In genomic region chr11:11115648-11116590, GRCm38 (mm10) we compare ENCODE assay signal across 9 mouse cellular contexts. TPM values are rescaled to one million over a fixed set of nuclear protein-coding genes. Genes with fewer than 3 reads are reported as not detected.
A peak's percentile ranks its signal among the peaks of the same experiment; 100 is the strongest.
DNase-seq lines count a peak whose midpoint lies in the region; ATAC-seq and TF ChIP-seq lines count a peak whose summit lies in the region.
"Had no signal": no experiment of that assay in that cellular context is flagged by ENCODE, and none has a peak within 500 bp of the region (broad histone marks: within the 10 kb centered on the region; RNA-seq: fewer than 3 reads in every experiment).

No protein-coding gene starts in this region.

- H3K36me3 ChIP-seq in ES-Bruce4 (ENCODE audit: control insufficient read depth, insufficient read depth, low read length, poor library complexity, severe bottlenecking) = no peaks in the 10 kb centered on the region
- H3K36me3 ChIP-seq in embryonic facial prominence, embryonic 13.5 days = no peaks in the 10 kb centered on the region
- no peaks in the 10 kb centered on the region for H3K36me3 ChIP-seq in hindbrain, postnatal 0 days (ENCODE audit: insufficient read depth, low read length)
- H3K36me3 ChIP-seq in midbrain, embryonic 11.5 days (ENCODE audit: control insufficient read depth, insufficient read depth, low read length) = no peaks in the 10 kb centered on the region
- H3K36me3 ChIP-seq in stomach, postnatal 0 days (ENCODE audit: control insufficient read depth, insufficient read depth, low read length) = no peaks in the 10 kb centered on the region
- H3K36me3 ChIP-seq: G1E had no signal

- TF ChIP-seq CTCF in ES-Bruce4 (IDR thresholded peaks at IDR 0.05; ENCODE audit: low read depth, low read length) = no peak
- no peak for TF ChIP-seq CTCF in hindbrain, postnatal 0 days (IDR thresholded peaks at IDR 0.05; ENCODE audit: low read depth)
- no peak for TF ChIP-seq CTCF in stomach, postnatal 0 days (IDR thresholded peaks at IDR 0.05; ENCODE audit: low read depth)

- H3K9ac ChIP-seq in ES-Bruce4 (ENCODE audit: low read depth, poor library complexity, severe bottlenecking) = peak overlapping the region; percentile 27
- H3K9ac ChIP-seq in embryonic facial prominence, embryonic 13.5 days = peak overlapping the region; percentile 60
- H3K9ac ChIP-seq in hindbrain, postnatal 0 days (replicated peaks; ENCODE audit: low read length) = peak overlapping the region; percentile 52
- H3K9ac ChIP-seq in midbrain, embryonic 11.5 days (ENCODE audit: low read length) = peak overlapping the region; percentile 49
- no peak overlapping the region for H3K9ac ChIP-seq in stomach, postnatal 0 days (ENCODE audit: low read length)

- DNase-seq in gastrocnemius, postnatal 14 days = peak; percentile 13
- DNase-seq in gastrocnemius, adult 8-10 months (ENCODE audit: low spot score in 2 of 2) = no peak
- peak; percentile 54 for DNase-seq in hindbrain, postnatal 0 days (ENCODE audit: low spot score)
- peak; percentile 95 for DNase-seq in midbrain, embryonic 11.5 days (ENCODE audit: low spot score, missing footprints)
- peak; percentile 20 for DNase-seq in stomach, postnatal 0 days (ENCODE audit: low spot score)
- no peak for DNase-seq in adipocyte (ENCODE audit: low spot score)

- H3K9me3 ChIP-seq in ES-Bruce4 (replicated peaks; ENCODE audit: control insufficient read depth, insufficient read depth, low read length, poor library complexity, severe bottlenecking) = peaks cover 7% of the 10 kb centered on the region
- no peaks in the 10 kb centered on the region for H3K9me3 ChIP-seq in embryonic facial prominence, embryonic 13.5 days
- no peaks in the 10 kb centered on the region for H3K9me3 ChIP-seq in hindbrain, postnatal 0 days (ENCODE audit: low read length)
- no peaks in the 10 kb centered on the region for H3K9me3 ChIP-seq in midbrain, embryonic 11.5 days (ENCODE audit: control insufficient read depth, low read length)
- H3K9me3 ChIP-seq in stomach, postnatal 0 days (ENCODE audit: control insufficient read depth, low read length) = no peaks in the 10 kb centered on the region
- H3K9me3 ChIP-seq: G1E had no signal

- no peak for TF ChIP-seq EP300 in ES-Bruce4 (IDR thresholded peaks at IDR 0.05; ENCODE audit: insufficient read depth, low read depth, low read length)
- TF ChIP-seq EP300 in stomach, postnatal 0 days (optimal IDR thresholded peaks at IDR 0.05) = no peak

- H3K4me3 ChIP-seq in ES-Bruce4 (ENCODE audit: low read depth, low read length) = peak overlapping the region; percentile 62
- H3K4me3 ChIP-seq in embryonic facial prominence, embryonic 13.5 days = peak overlapping the region; percentile 53
- peak overlapping the region; percentile 58 for H3K4me3 ChIP-seq in hindbrain, postnatal 0 days (ENCODE audit: low read length)
- peak overlapping the region; percentile 51 for H3K4me3 ChIP-seq in midbrain, embryonic 11.5 days (ENCODE audit: low read depth, low read length)
- peak overlapping the region; percentile 36 for H3K4me3 ChIP-seq in stomach, postnatal 0 days (ENCODE audit: low read depth, low read length)

- H3K27me3 ChIP-seq in ES-Bruce4 (ENCODE audit: control insufficient read depth, insufficient read depth, low read length, poor library complexity, severe bottlenecking) = peaks cover 36% of the 10 kb centered on the region
- H3K27me3 ChIP-seq in embryonic facial prominence, embryonic 13.5 days = peaks cover 80% of the 10 kb centered on the region
- 0 out of 2 replicates have a peak, but pooled peaks cover 4% of the 10 kb centered on the region for H3K27me3 ChIP-seq in hindbrain, postnatal 0 days (ENCODE audit: insufficient read depth, low read length)
- H3K27me3 ChIP-seq in midbrain, embryonic 11.5 days (ENCODE audit: control insufficient read depth, insufficient read depth, low read length) = peaks cover 51% of the 10 kb centered on the region
- peaks cover 9% of the 10 kb centered on the region; the same call in 1 of the 2 replicates for H3K27me3 ChIP-seq in stomach, postnatal 0 days (ENCODE audit: control insufficient read depth, insufficient read depth, low read length)

- no peak for TF ChIP-seq POLR2A in ES-Bruce4 (IDR thresholded peaks at IDR 0.05; ENCODE audit: insufficient read depth, low read length)

- H3K27ac ChIP-seq in ES-Bruce4 (ENCODE audit: insufficient read depth, low read length) = no peak overlapping the region
- no peak overlapping the region for H3K27ac ChIP-seq in embryonic facial prominence, embryonic 13.5 days
- peak overlapping the region; percentile 20; the same call in 1 of the 2 replicates for H3K27ac ChIP-seq in hindbrain, postnatal 0 days
- no peak overlapping the region for H3K27ac ChIP-seq in midbrain, embryonic 11.5 days (ENCODE audit: low read depth, low read length)
- no peak overlapping the region for H3K27ac ChIP-seq in stomach, postnatal 0 days (replicated peaks)

- under 1% methylated on average over 91 of the region's 93 CpGs for WGBS in embryonic facial prominence, embryonic 13.5 days
- under 1% methylated on average over 90 of the region's 93 CpGs for WGBS in hindbrain, postnatal 0 days
- WGBS in midbrain, embryonic 11.5 days = under 1% methylated on average over 87 of the region's 93 CpGs
- under 1% methylated on average over 86 of the region's 93 CpGs for WGBS in stomach, postnatal 0 days

- intact Hi-C loops in gastrocnemius, postnatal 14 days (cut with DNase I; ENCODE audit: low total_unique reads) = no loop called here

- H3K4me1 ChIP-seq in ES-Bruce4 (ENCODE audit: control insufficient read depth, insufficient read depth, low read length) = no peaks in the 10 kb centered on the region
- H3K4me1 ChIP-seq in embryonic facial prominence, embryonic 13.5 days = peaks cover 31% of the 10 kb centered on the region
- peaks cover 13% of the 10 kb centered on the region; the same call in 1 of the 2 replicates for H3K4me1 ChIP-seq in hindbrain, postnatal 0 days (ENCODE audit: insufficient read depth, low read length)
- peaks cover 11% of the 10 kb centered on the region for H3K4me1 ChIP-seq in midbrain, embryonic 11.5 days (ENCODE audit: control insufficient read depth, insufficient read depth, low read length)
- H3K4me1 ChIP-seq in stomach, postnatal 0 days (replicated peaks; ENCODE audit: control insufficient read depth, insufficient read depth) = no peaks in the 10 kb centered on the region

- peak overlapping the region; percentile 97 for H3K4me2 ChIP-seq in embryonic facial prominence, embryonic 13.5 days
- peak overlapping the region; percentile 98 for H3K4me2 ChIP-seq in hindbrain, postnatal 0 days (ENCODE audit: low read depth, low read length)
- peak overlapping the region; percentile 93 for H3K4me2 ChIP-seq in midbrain, embryonic 11.5 days
- H3K4me2 ChIP-seq in stomach, postnatal 0 days (replicated peaks; ENCODE audit: low read depth) = peak overlapping the region; percentile 64

- ATAC-seq in embryonic facial prominence, embryonic 13.5 days (ENCODE audit: insufficient number of reproducible peaks, insufficient read depth, low FRiP score, low TSS enrichment, low read depth) = peak; percentile 23; the same call in 1 of the 2 replicates
- peak; percentile 82 for ATAC-seq in hindbrain, postnatal 0 days
- peak; percentile 82 for ATAC-seq in midbrain, embryonic 11.5 days (ENCODE audit: low FRiP score)
- ATAC-seq in stomach, postnatal 0 days (ENCODE audit: low FRiP score, low TSS enrichment) = peak; percentile 45

RNA-seq across cellular contexts. Expression of gene Vwc2, which starts 1.9 kb away (rescaled TPM):
- under 1 TPM; 0.38 to 0.90 TPM for total RNA-seq in gastrocnemius, postnatal 14 days (2021)
- total RNA-seq in gastrocnemius, adult 8-10 months (2022) = under 1 TPM in 1 of 4 experiments, not detected in 3; 0.13 TPM
- not detected in 2 replicates for polyA plus RNA-seq in ES-Bruce4 (2011; ENCODE audit: insufficient read depth, insufficient read length, low read depth, missing spikeins)
- 0.91 and 1.1 TPM in 2 replicates for polyA plus RNA-seq in embryonic facial prominence, embryonic 13.5 days (2015; fragmentation: Nextera tagmentation; extraction: Ambion mirVana)
- total RNA-seq in hindbrain, postnatal 0 days (2014; rRNA removed) = 20.0 and 23.3 TPM in 2 replicates
- polyA plus RNA-seq in hindbrain, postnatal 0 days (2015; fragmentation: Nextera tagmentation; extraction: Ambion mirVana) = 9.3 and 10.1 TPM in 2 replicates
- polyA plus RNA-seq in midbrain, embryonic 11.5 days (2014; fragmentation: Nextera tagmentation; extraction: Ambion mirVana) = 0.92 and 1.3 TPM in 2 replicates
- polyA plus RNA-seq in stomach, postnatal 0 days (2015; fragmentation: Nextera tagmentation; extraction: Ambion mirVana) = 0.62 and 0.79 TPM in 2 replicates
- polyA plus RNA-seq: G1E had no signal

Comparison
In these comparisons a context has a peak if more than half of its experiments do, and no peak if none do; other contexts are left out.
1. DNase-seq: peak in gastrocnemius, postnatal 14 days (single experiment), hindbrain, postnatal 0 days (single experiment), midbrain, embryonic 11.5 days (single experiment) and stomach, postnatal 0 days (single experiment); none in gastrocnemius, adult 8-10 months (0 of 2) and adipocyte (single experiment).
2. ATAC-seq: peak in every context shown above with its lines; median percentile 82 in hindbrain, postnatal 0 days; 82 in midbrain, embryonic 11.5 days; 45 in stomach, postnatal 0 days; 23 in embryonic facial prominence, embryonic 13.5 days.
3. Peak in every context shown above with its lines, with median percentiles within 50 percentile points of each other: H3K4me3 ChIP-seq and H3K4me2 ChIP-seq.